In the genomic region with DNA sequence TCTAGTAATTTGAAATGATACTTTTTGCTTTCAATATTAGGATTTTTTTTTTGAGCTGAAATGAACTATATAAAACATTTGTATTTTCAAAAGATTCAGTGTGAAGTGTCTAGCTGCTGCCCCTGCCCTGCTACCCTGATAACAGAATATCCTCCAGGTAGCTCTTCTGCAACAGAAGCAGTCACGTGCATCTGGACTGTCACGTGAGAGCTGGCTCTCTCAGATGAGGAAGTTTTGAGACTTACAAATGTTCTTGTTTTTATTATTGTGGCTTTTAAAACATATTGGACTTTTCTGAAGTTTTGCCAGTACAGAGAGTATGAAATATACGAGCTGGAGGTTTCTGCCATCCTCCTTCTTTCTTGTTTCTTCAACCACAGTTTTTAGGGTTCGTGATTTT, we compare ENCODE assay signal across 28 mouse cellular contexts. TPM values are rescaled to one million over a fixed set of nuclear protein-coding genes. Genes with fewer than 3 reads are reported as not detected.
DNase-seq lines count a peak whose midpoint lies in the region; ATAC-seq and TF ChIP-seq lines count a peak whose summit lies in the region.
"Had no signal": no experiment of that assay in that cellular context is flagged by ENCODE, and none has a peak within 500 bp of the region (broad histone marks: within the 10 kb centered on the region; RNA-seq: fewer than 3 reads in every experiment).

No protein-coding gene starts in this region.

- H3K4me3 ChIP-seq in MEL (ENCODE audit: control insufficient read depth in 1 of 2, insufficient read depth in 1 of 2, low read depth in 2 of 2, low read length in 2 of 2), result peak overlapping the region in 1 of 2 experiments; percentile 37; a peak in 2 of 4 replicates
- H3K4me3 ChIP-seq: embryonic facial prominence, embryonic 10.5 days; embryonic facial prominence, embryonic 13.5 days; erythroblast, embryonic 14.5 days; forebrain, embryonic 12.5 days; forebrain, embryonic 15.5 days; heart, adult 2 months; heart, embryonic 10.5 days; heart, embryonic 13.5 days had no signal

- peak; percentile 6 for DNase-seq in lung, postnatal 36 days
- no peak for DNase-seq in lung, postnatal 14 days
- peak; percentile 20 to 23 for DNase-seq in spleen, postnatal 36 days (ENCODE audit: low spot score in 2 of 2)
- no peak for DNase-seq in spleen, postnatal 14 days (ENCODE audit: low spot score in 2 of 2)
- peak; percentile 68 for DNase-seq in MEL (ENCODE audit: low read depth, low spot score)
- DNase-seq in frontal cortex, adult 2 months (ENCODE audit: extremely low spot score in 1 of 2, low spot score in 1 of 2), result no peak
- DNase-seq: adrenal gland, adult 2 months; adrenal gland, postnatal 14 days; cerebellum, adult 11-12 months; cerebellum, adult 8-10 months; cerebellum, postnatal 10 days; cerebellum, postnatal 36 days; embryo, embryonic 11 days; gastrocnemius, postnatal 10 days; gastrocnemius, postnatal 36 days; heart, adult 2 months; heart, postnatal 14 days; heart, postnatal 4 days had no signal

- H3K4me1 ChIP-seq in MEL (ENCODE audit: control insufficient read depth in 1 of 2, insufficient read depth in 2 of 2, low read length in 2 of 2), result peaks cover 15 to 45% of the 10 kb centered on the region in 2 experiments
- H3K4me1 ChIP-seq: embryonic facial prominence, embryonic 10.5 days; embryonic facial prominence, embryonic 13.5 days; forebrain, embryonic 12.5 days; forebrain, embryonic 15.5 days; heart, embryonic 10.5 days; heart, embryonic 13.5 days had no signal

- ATAC-seq in cerebellum, adult (ENCODE audit: insufficient number of reproducible peaks, low FRiP score, low TSS enrichment), result no peak
- ATAC-seq: forebrain, embryonic 15.5 days; hindbrain, postnatal 0 days had no signal

- no peak for TF ChIP-seq CTCF in MEL (IDR thresholded peaks at IDR 0.05 in 2 of 3, conservative IDR thresholded peaks at IDR 0.05 in 1 of 3; ENCODE audit: control insufficient read depth in 1 of 3, insufficient read depth in 1 of 3, low read depth in 2 of 3, low read length in 3 of 3, poor library complexity in 1 of 3, severe bottlenecking in 1 of 3)

- H3K9me3 ChIP-seq in MEL (replicated peaks; ENCODE audit: insufficient read depth, low read length), result no peaks in the 10 kb centered on the region
- H3K9me3 ChIP-seq: embryonic facial prominence, embryonic 10.5 days; embryonic facial prominence, embryonic 13.5 days; forebrain, embryonic 12.5 days; forebrain, embryonic 15.5 days; heart, embryonic 10.5 days; heart, embryonic 13.5 days had no signal

- peak; percentile 35 to 43; a peak in 2 of 4 replicates for TF ChIP-seq EP300 in MEL (IDR thresholded peaks at IDR 0.05; ENCODE audit: low read depth in 1 of 2, low read length in 2 of 2)

- TF ChIP-seq POLR2A in MEL (IDR thresholded peaks at IDR 0.05; ENCODE audit: control insufficient read depth in 1 of 2, insufficient read depth in 1 of 2, low read depth in 1 of 2, low read length in 2 of 2, poor library complexity in 1 of 2), result no peak

- peak overlapping the region; percentile 88; the same call in 1 of the 2 replicates for H3K27ac ChIP-seq in MEL (ENCODE audit: control insufficient read depth, low read depth, low read length)
- H3K27ac ChIP-seq: embryonic facial prominence, embryonic 10.5 days; embryonic facial prominence, embryonic 13.5 days; forebrain, embryonic 12.5 days; forebrain, embryonic 15.5 days; heart, adult 2 months; heart, embryonic 10.5 days; heart, embryonic 13.5 days; hindbrain, embryonic 14.5 days; hindbrain, postnatal 0 days had no signal

- TF ChIP-seq RAD21 in MEL (IDR thresholded peaks at IDR 0.05; ENCODE audit: low read depth, low read length), result no peak

- H3K9ac ChIP-seq in MEL (ENCODE audit: control insufficient read depth, low read depth, low read length, poor library complexity, severe bottlenecking), result no peak overlapping the region
- H3K9ac ChIP-seq: embryonic facial prominence, embryonic 13.5 days; forebrain, embryonic 12.5 days; forebrain, embryonic 15.5 days; heart, embryonic 13.5 days; hindbrain, embryonic 14.5 days had no signal

- no peaks in the 10 kb centered on the region for H3K79me2 ChIP-seq in MEL (ENCODE audit: control insufficient read depth, insufficient read depth, low read length, poor library complexity)

- peaks cover 0 to 47% of the 10 kb centered on the region in 2 experiments; a peak in 2 of 4 replicates for H3K36me3 ChIP-seq in MEL (ENCODE audit: control insufficient read depth in 1 of 2, insufficient read depth in 2 of 2, low read length in 2 of 2)

- H3K27me3 ChIP-seq in MEL (ENCODE audit: control insufficient read depth in 1 of 2, insufficient read depth in 2 of 2, low read length in 2 of 2), result no peaks in the 10 kb centered on the region
- H3K27me3 ChIP-seq: embryonic facial prominence, embryonic 13.5 days; forebrain, embryonic 12.5 days; forebrain, embryonic 15.5 days; heart, embryonic 13.5 days had no signal

TF ChIP-seq in MEL, 35 proteins besides CTCF, POLR2A, EP300 and RAD21:
- TF ChIP-seq GABPA (IDR thresholded peaks at IDR 0.05; ENCODE audit: low read depth, low read length) (no peak), MAX (IDR thresholded peaks at IDR 0.05; ENCODE audit: low read length) (peak; percentile 91), MYB (IDR thresholded peaks at IDR 0.05; ENCODE audit: low read depth, low read length) (no peak), ELF1 (IDR thresholded peaks at IDR 0.05; ENCODE audit: low read depth, low read length) (peak; percentile 44; the same call in 1 of the 2 replicates), SIN3A (IDR thresholded peaks at IDR 0.05; ENCODE audit: low read length) (peak; percentile 82), MXI1 (IDR thresholded peaks at IDR 0.05; ENCODE audit: low read depth, low read length) (peak; percentile 71; the same call in 1 of the 2 replicates), MEF2A (IDR thresholded peaks at IDR 0.05; ENCODE audit: extremely low read depth, insufficient replicate concordance, low read depth, low read length, poor library complexity, severe bottlenecking) (no peak), BHLHE40 (IDR thresholded peaks at IDR 0.05; ENCODE audit: borderline replicate concordance, low read depth, low read length) (peak; percentile 98), HCFC1 (IDR thresholded peaks at IDR 0.05; ENCODE audit: low read depth, low read length) (peak; percentile 48; the same call in 1 of the 2 replicates), USF1 (IDR thresholded peaks at IDR 0.05; ENCODE audit: low read depth, low read length) (peak; percentile 98), ETS1 (IDR thresholded peaks at IDR 0.05; ENCODE audit: low read depth, low read length) (peak; percentile 51; the same call in 1 of the 2 replicates), USF2 (IDR thresholded peaks at IDR 0.05; ENCODE audit: borderline replicate concordance in 1 of 2, insufficient read depth in 1 of 2, low read depth in 1 of 2, low read length in 2 of 2) (peak; percentile 75 to 97), TAL1 (IDR thresholded peaks at IDR 0.05; ENCODE audit: low read length) (no peak)
TF ChIP-seq in MEL: peak in this region for 9.

RNA-seq across cellular contexts. Expression of a gene that starts 34.3 kb away (rescaled TPM):
- total RNA-seq in MEL (2012; rRNA removed), result 5.2 and 5.5 TPM in 2 replicates
- polyA plus RNA-seq in MEL (2012; ENCODE audit: insufficient read depth in 1 of 2, insufficient read length in 2 of 2, low read depth in 1 of 2, low replicate concordance in 2 of 2, missing spikeins in 1 of 2), result 1 to 10 TPM in 1 of 2 experiments, not detected in 1; 3.8 TPM
- polyA plus RNA-seq in frontal cortex, adult 2 months (2012; rRNA removed), result 7.5 and 9.6 TPM in 2 replicates

RNA-seq across cellular contexts. Expression of a gene that starts 34.5 kb away (rescaled TPM):
- total RNA-seq in MEL (2012; rRNA removed), result 6.7 and 8.9 TPM in 2 replicates
- 1 to 10 TPM in 1 of 2 experiments, not detected in 1; 7.5 TPM for polyA plus RNA-seq in MEL (2012; ENCODE audit: insufficient read depth in 1 of 2, insufficient read length in 2 of 2, low read depth in 1 of 2, low replicate concordance in 2 of 2, missing spikeins in 1 of 2)
- polyA plus RNA-seq in frontal cortex, adult 2 months (2012; rRNA removed), result 6.4 and 7.1 TPM in 2 replicates

Comparison
In these comparisons a context has a peak if more than half of its experiments do, and no peak if none do; other contexts are left out.
1. DNase-seq: peak in lung, postnatal 36 days (single experiment), spleen, postnatal 36 days (2 of 2) and MEL (single experiment); none in lung, postnatal 14 days (single experiment), spleen, postnatal 14 days (0 of 2) and frontal cortex, adult 2 months (0 of 2).